Mouse (Mus musculus) cerebellum, adult 2 months (tissue): ENCODE data around the gene Zbtb9. TPM values are rescaled to one million over a fixed set of nuclear protein-coding genes. Genes with fewer than 3 reads are reported as not detected.
"Not testable (repeated sequence)": the region's sequence is repeated elsewhere in the genome, so short reads cannot be mapped to it uniquely, and the experiment has no call there.

ENCODE experiments used
- DNase-seq, 2 experiments: peaks; one replicate each; pipeline ENCODE4 v3.0.0; 2021
- H3K27ac ChIP-seq: fragments of 200-500 bp; 2 replicates; pipeline ENCODE4 v1.5.1; 2012; ENCODE audit warnings: low read length, control low read depth, inconsistent platforms; ENCODE audit not compliant: insufficient read depth
- H3K27me3 ChIP-seq: fragments of 200-500 bp; 2 replicates; pipeline ENCODE4 v1.6.1; 2012; ENCODE audit warnings: inconsistent platforms, mild to moderate bottlenecking, low read length, moderate library complexity; ENCODE audit not compliant: control insufficient read depth, insufficient read depth
- H3K4me1 ChIP-seq: fragments of 200-500 bp; 2 replicates; pipeline ENCODE4 v1.6.1; 2011; ENCODE audit warnings: low read length; ENCODE audit not compliant: control insufficient read depth, insufficient read depth
- H3K4me3 ChIP-seq: fragments of 200-500 bp; replicated peaks from 2 replicates; pipeline ENCODE3; 2011; ENCODE audit warnings: mild to moderate bottlenecking, low read depth, low read length, control low read depth; ENCODE audit not compliant: insufficient read depth
- CTCF ChIP-seq: fragments of 200-500 bp; IDR thresholded peaks from 2 replicates; pipeline ENCODE4 v1.5.1; 2011; ENCODE audit warnings: low read depth, mild to moderate bottlenecking, control low read depth, low read length, moderate library complexity, borderline replicate concordance; ENCODE audit not compliant: insufficient read depth
- POLR2A ChIP-seq: fragments of 200-500 bp; IDR thresholded peaks from 2 replicates; pipeline ENCODE4 v1.6.1; 2011; ENCODE audit warnings: low read length, control low read depth, borderline replicate concordance; ENCODE audit not compliant: insufficient read depth
- WGBS: fragments of 180-500 bp; shearing (Covaris S2); methylation state at CpG from one replicate; pipeline ENCODE4 v1.1.7; 2018; 5-methylcytosine and 5-hydroxymethylcytosine counted together
- polyA plus RNA-seq: library from polyadenylated mRNA; depleted of rRNA; stranded (reverse); fragments of >200 nt; gene quantifications from 2 replicates; pipeline ENCODE4 v1.2.3, GENCODE M21; 2012

Gene Zbtb9
- polyA plus RNA-seq, 1 experiment = 13.9 TPM

DNA sequence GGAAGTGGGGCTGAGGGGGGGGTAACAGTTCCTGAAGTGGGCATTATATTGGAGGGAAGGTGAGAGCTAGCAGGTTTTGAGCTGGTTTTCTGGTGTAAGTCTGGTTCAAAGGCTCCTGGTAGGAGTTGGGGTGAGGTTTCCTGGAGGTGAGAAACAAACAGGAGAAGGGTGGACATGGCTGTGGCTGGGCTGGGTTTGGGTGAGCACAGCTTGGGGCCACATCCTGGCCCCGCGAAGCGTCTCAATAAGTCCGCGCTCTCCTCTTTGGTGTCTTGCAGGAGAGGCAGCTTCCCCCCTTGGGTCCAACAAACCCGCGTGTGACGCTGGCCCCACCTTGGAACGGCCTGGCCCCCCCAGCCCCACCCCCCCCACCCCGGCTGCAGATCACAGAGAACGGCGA is 2.7 kb upstream of the Zbtb9 start:
- TF ChIP-seq POLR2A (no peak), CTCF (no peak)
- H3K27me3 ChIP-seq = no peaks in the 10 kb centered on the region
- peaks cover 11% of the 10 kb centered on the region; the same call in 1 of the 2 replicates for H3K4me1 ChIP-seq
- H3K27ac ChIP-seq = no peak overlapping the region
- no peak overlapping the region for H3K4me3 ChIP-seq
- WGBS = 69% methylated on average over 12 of the region's 12 CpGs
- DNase-seq = no peak

GRCm38 (mm10) chr17:26971247-26971905 is 1.6 kb upstream of the Zbtb9 start:
- Histone ChIP-seq H3K4me1 (peaks cover 11% of the 10 kb centered on the region; the same call in 1 of the 2 replicates), H3K27me3 (no peaks in the 10 kb centered on the region), H3K4me3 (no peak overlapping the region), H3K27ac (no peak overlapping the region)
- no peak for DNase-seq
- TF ChIP-seq POLR2A (no peak), CTCF (no peak)
- WGBS = 60% methylated on average over 8 of the region's 8 CpGs

DNA sequence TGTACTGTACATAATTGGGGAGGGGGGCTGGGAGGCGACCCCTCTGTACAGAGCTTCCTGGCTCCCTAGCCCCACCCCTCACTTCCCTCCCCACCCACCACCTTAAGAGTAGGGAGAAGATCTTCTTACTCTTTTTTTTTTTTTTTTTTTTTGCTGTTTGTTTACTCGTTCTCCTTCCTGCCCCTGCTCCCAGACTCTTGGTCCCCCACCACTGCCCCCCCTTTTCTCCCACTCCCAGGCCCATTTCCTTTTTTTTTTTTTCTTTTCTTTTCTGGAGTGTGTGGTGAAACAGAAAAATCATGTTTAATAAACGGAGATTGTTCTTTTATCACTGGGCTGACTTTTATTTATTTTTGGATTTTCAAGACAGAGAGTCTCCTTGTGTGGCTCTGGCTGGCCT is 860 bp upstream of the Zbtb9 start:
- WGBS = 4% methylated on average over 3 of the region's 3 CpGs
- TF ChIP-seq CTCF = no peak
- no peak for TF ChIP-seq POLR2A
- Histone ChIP-seq H3K4me3 (peak overlapping the region; percentile 89), H3K4me1 (peaks cover 11% of the 10 kb centered on the region; the same call in 1 of the 2 replicates), H3K27ac (no peak overlapping the region), H3K27me3 (no peaks in the 10 kb centered on the region)
- DNase-seq = no peak

DNA sequence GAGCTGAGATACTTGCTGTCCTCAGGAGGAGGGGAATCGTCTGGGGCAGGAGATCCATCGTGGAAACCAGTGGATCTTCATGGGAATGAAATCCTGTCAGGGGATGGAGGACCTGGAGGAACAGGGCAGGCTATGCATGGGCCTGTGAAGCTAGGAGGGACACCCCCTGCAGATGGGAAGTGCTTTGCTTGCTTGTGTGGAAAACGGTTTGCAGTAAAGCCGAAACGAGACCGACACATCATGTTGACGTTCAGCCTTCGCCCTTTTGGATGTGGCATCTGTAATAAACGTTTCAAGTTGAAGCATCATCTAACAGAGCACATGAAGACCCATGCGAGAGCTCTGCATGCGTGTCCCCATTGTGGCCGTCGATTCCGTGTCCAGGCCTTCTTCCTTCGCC is 1.6 kb downstream of the Zbtb9 start:
- no peak overlapping the region for H3K27ac ChIP-seq
- no peak for DNase-seq
- H3K4me3 ChIP-seq = no peak overlapping the region
- peaks cover 11% of the 10 kb centered on the region; the same call in 1 of the 2 replicates for H3K4me1 ChIP-seq
- WGBS = 90% methylated on average over 15 of the region's 15 CpGs
- H3K27me3 ChIP-seq = no peaks in the 10 kb centered on the region
- TF ChIP-seq POLR2A (no peak), CTCF (no peak)

DNA sequence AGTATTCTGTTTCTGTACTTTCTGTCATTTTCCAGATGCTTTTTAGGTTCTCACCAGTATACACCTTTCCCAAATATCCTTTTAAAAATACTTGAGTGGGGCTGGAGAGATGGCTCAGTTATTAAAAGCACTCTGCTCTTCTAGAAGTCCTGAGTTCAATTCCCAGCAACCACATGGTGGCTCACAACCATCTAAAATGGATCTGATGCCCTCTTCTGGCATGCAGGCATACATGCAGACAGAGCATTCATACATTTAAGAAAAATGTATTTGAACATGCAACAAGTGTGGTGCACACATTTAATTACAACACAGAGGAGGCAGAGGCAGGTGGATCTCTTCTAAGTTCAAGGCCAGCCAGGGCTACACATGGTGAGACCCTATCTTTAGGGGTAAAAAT is 2.4 kb downstream of the Zbtb9 start:
- H3K27ac ChIP-seq = no peak overlapping the region
- TF ChIP-seq POLR2A (no peak), CTCF (no peak)

DNA sequence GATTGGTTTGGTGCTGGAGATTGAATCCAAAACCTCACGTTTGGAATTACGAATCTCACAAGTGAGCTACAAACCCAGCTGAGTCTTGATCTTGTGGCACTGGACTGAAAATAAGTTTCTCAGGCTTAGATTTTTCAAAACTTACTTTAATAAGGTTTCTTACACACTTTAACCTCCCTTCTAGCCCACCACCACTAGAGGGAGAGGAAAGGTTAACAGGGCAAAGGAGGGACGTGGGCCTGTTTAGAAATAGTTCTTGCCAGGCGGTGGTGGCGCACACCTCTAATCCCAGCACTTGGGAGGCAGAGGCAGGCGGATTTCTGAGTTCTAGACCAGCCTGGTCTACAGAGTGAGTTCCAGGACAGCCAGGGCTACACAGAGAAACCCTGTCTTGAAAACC is 4.4 kb downstream of the Zbtb9 start:
- H3K4me3 ChIP-seq, H3K27ac ChIP-seq, DNase-seq, H3K27me3 ChIP-seq: not testable (repeated sequence)
- peaks cover 11% of the 10 kb centered on the region; the same call in 1 of the 2 replicates for H3K4me1 ChIP-seq
- 87% methylated on average over 6 of the region's 6 CpGs for WGBS

More for the DNA sequence above, 2.4 kb downstream of the Zbtb9 start:
- no peak for DNase-seq
- Histone ChIP-seq H3K4me1 (peaks cover 11% of the 10 kb centered on the region; the same call in 1 of the 2 replicates), H3K27me3 (no peaks in the 10 kb centered on the region), H3K4me3 (no peak overlapping the region)

DNA sequence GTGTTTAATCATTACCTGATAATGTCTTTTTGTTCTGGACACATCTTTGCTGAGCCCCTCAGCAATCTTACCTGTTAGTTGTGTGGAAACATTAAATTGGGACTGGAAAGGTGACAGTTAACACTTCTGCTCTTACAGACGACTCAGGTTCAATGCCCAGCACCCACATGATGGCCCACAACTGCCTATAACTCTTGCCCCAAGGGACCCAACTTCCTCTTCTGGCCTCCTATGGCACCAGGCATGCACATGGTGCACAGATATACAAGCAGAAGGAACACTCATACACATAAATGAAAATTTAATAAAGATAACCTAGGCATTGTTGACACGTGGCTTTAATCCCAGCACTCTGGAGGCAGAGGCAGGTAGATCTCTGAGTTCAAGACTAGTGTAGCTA is 6.5 kb downstream of the Zbtb9 start:
- TF ChIP-seq POLR2A = no peak
- TF ChIP-seq CTCF = no peak
- no peak overlapping the region for H3K27ac ChIP-seq
- H3K4me3 ChIP-seq = no peak overlapping the region
- no peak for DNase-seq
- 69% methylated on average over 2 of the region's 2 CpGs for WGBS
- no peaks in the 10 kb centered on the region for H3K27me3 ChIP-seq
- peaks cover 4% of the 10 kb centered on the region; the same call in 1 of the 2 replicates for H3K4me1 ChIP-seq

DNA sequence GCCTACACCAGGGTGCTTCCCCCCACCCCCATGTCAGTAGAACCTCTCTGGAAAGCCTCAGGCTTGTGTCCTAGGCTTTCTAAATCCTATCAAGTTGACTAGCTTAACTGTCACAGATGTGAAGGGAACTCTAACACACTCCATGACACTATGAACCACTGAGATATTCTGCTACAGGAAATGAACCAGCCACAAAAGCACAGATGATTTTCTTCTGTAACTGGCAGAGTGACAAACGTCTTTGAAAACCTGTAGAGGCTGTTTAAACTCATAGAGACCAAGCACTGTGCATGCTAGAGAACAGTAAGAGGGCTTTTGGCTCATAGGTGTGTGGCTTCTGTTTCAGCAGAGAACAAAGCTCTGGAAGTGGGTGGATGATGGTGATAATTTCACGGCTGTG is 8.1 kb downstream of the Zbtb9 start:
- DNase-seq = no peak
- TF ChIP-seq CTCF (no peak), POLR2A (no peak)
- Histone ChIP-seq H3K27me3 (no peaks in the 10 kb centered on the region), H3K27ac (no peak overlapping the region), H3K4me1 (no peaks in the 10 kb centered on the region), H3K4me3 (no peak overlapping the region)
- WGBS = 70% methylated on average over 2 of the region's 2 CpGs
